Mouse (Mus musculus) liver, postnatal 0 days (tissue): ENCODE data around the gene Prps1l1.

Experiments
- CTCF ChIP-seq: sonication (generic); IDR thresholded peaks from 2 replicates; pipeline ENCODE4 v1.5.1; 2016; ENCODE audit warnings: antibody characterized with exemption, low read depth
- EP300 ChIP-seq: IDR thresholded peaks from 2 replicates; pipeline ENCODE4 v1.6.1; 2016; ENCODE audit warnings: antibody characterized with exemption, low read depth, mild to moderate bottlenecking

- TF ChIP-seq EP300 (no peak), CTCF (no peak)
Observed at GRCm38 (mm10) chr12:34985865-34986264, 1.3 kb downstream of the Prps1l1 start.
